Mouse (Mus musculus) neural tube, embryonic 14.5 days (tissue): ENCODE results near the gene Pcbd1. TPM values are rescaled to one million over a fixed set of nuclear protein-coding genes. Genes with fewer than 3 reads are reported as not detected.

Experiments
- ATAC-seq: fragments of 200-750 bp; cut with Nextera tagmentation; 2 replicates; pipeline ENCODE4 v1.8.0; 2017; ENCODE audit warnings: low read depth, mild to moderate bottlenecking, moderate TSS enrichment, moderate library complexity
- H3K27ac ChIP-seq: fragments of 300-500 bp; sonication (generic); 2 replicates; pipeline ENCODE4 v1.5.1; 2014; ENCODE audit warnings: low read depth, mild to moderate bottlenecking, control low read depth, low read length, moderate library complexity, mixed read lengths
- H3K27me3 ChIP-seq: fragments of 300-500 bp; sonication (generic); 2 replicates; pipeline ENCODE4 v1.6.1; 2014; ENCODE audit warnings: low read length; ENCODE audit not compliant: control insufficient read depth, insufficient read depth
- H3K36me3 ChIP-seq: fragments of 300-500 bp; sonication (generic); 2 replicates; pipeline ENCODE4 v1.6.1; 2014; ENCODE audit warnings: low read length, mixed read lengths; ENCODE audit not compliant: control insufficient read depth, insufficient read depth
- H3K4me1 ChIP-seq: fragments of 300-500 bp; sonication (generic); 2 replicates; pipeline ENCODE4 v1.6.1; 2014; ENCODE audit warnings: low read length; ENCODE audit not compliant: control insufficient read depth, insufficient read depth
- H3K4me2 ChIP-seq: fragments of 300-500 bp; sonication (generic); 2 replicates; pipeline ENCODE4 v1.6.1; 2014; ENCODE audit warnings: mild to moderate bottlenecking, low read depth, low read length, control low read depth
- H3K4me3 ChIP-seq: fragments of 300-500 bp; sonication (generic); 2 replicates; pipeline ENCODE4 v1.5.1; 2014; ENCODE audit warnings: low read depth, low read length, control low read depth, mixed read lengths
- H3K9ac ChIP-seq: fragments of 300-500 bp; sonication (generic); replicated peaks from 2 replicates; pipeline ENCODE4 v1.6.1; 2014; ENCODE audit warnings: low read depth, mild to moderate bottlenecking, control low read depth, low read length, mixed read lengths
- H3K9me3 ChIP-seq: fragments of 300-500 bp; sonication (generic); 2 replicates; pipeline ENCODE4 v1.6.1; 2016; ENCODE audit warnings: low read length; ENCODE audit not compliant: control insufficient read depth
- WGBS: fragments of 180-500 bp; shearing (Covaris S2); extraction: QIAGEN DNeasy Blood & Tissue Kit; methylation state at CpG from one replicate; pipeline ENCODE4 v1.1.7; 2014; 5-methylcytosine and 5-hydroxymethylcytosine counted together
- polyA plus RNA-seq: library from polyadenylated mRNA; unstranded; fragments of >200 nt; fragmentation: Nextera tagmentation; extraction: Ambion mirVana; gene quantifications from 2 replicates; pipeline ENCODE4 v1.2.1, GENCODE M21; 2014

Gene Pcbd1
- polyA plus RNA-seq, 1 experiment from 2014 or later = 51.2 TPM

DNA sequence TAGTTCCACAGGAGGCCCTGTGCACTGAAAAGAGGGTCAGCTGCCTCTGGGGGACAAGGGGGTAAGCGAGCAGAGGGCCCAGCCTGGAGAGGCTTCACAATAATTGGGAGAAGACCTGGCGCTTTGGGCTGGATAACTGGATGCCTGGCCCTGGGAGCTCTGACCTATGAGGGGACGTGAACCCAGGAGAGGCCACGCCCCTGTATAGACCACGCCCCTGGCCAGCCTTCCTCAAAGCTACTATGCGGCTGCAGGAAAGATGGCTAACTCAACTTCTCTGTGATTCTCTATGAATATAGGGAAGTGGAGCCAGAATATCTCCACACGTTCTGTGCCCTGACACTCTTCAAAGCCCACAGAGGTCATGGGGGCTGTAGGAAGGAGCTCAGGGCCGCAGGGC lies 24.5 kb upstream of the Pcbd1 start:
- 16% methylated on average over 8 of the region's 8 CpGs for WGBS
- Histone ChIP-seq H3K9me3 (no peaks in the 10 kb centered on the region), H3K36me3 (no peaks in the 10 kb centered on the region), H3K4me3 (no peak overlapping the region), H3K4me2 (no peak overlapping the region), H3K27ac (no peak overlapping the region), H3K4me1 (peaks cover 12% of the 10 kb centered on the region; the same call in 1 of the 2 replicates), H3K27me3 (no peaks in the 10 kb centered on the region), H3K9ac (no peak overlapping the region)
- no peak for ATAC-seq

GRCm38 (mm10) chr10:61065287-61066005 lies 23.7 kb upstream of the Pcbd1 start:
- Histone ChIP-seq H3K4me2 (no peak overlapping the region), H3K9me3 (no peaks in the 10 kb centered on the region), H3K36me3 (no peaks in the 10 kb centered on the region), H3K4me3 (no peak overlapping the region), H3K27me3 (no peaks in the 10 kb centered on the region), H3K4me1 (peaks cover 9% of the 10 kb centered on the region; the same call in 1 of the 2 replicates), H3K27ac (no peak overlapping the region), H3K9ac (no peak overlapping the region)
- ATAC-seq = no peak
- WGBS = 59% methylated on average over 13 of the region's 13 CpGs

DNA sequence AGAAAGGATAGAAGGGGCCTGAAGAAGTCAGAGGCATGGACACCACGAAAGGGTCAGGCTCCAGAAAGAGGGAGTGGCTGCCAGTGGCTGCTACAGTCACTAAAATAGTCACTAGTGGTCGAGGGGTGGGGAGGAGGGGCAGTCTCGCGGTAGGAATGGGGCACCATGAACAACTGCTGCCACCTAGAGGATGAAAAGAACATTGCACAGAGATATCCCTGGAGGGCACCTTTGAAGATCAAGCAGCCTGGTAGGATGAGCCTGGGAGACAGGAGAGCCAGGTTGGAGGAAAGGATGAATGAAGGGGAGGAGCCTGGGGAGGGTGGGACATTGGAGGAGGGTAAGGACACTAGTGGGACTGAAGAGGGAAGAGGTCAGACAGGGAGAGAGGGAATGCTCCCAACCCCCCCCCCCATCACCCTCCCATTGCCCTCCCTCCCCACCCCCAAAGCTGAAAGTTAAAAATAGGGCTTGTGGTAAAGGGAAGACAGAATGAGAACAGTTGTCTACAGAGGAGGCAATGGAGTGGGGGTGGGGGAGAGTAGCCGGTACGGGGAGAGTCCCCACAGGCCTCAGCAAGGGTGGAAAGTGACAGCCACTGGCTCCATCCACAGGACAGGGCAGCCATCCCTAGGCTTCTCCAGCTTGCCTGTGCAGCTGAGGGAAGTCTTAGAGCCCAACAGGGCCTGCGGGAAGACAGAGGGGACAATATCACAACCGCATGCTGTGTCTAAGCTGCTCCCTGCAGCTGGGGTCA lies 20.5 kb upstream of the Pcbd1 start:
- H3K9me3 ChIP-seq = no peaks in the 10 kb centered on the region
- H3K9ac ChIP-seq = no peak overlapping the region
- H3K4me3 ChIP-seq = no peak overlapping the region
- no peaks in the 10 kb centered on the region for H3K36me3 ChIP-seq
- ATAC-seq = no peak; the same call in 1 of the 2 replicates
- no peaks in the 10 kb centered on the region for H3K27me3 ChIP-seq
- H3K4me2 ChIP-seq = no peak overlapping the region
- WGBS = 3% methylated on average over 8 of the region's 8 CpGs
- H3K4me1 ChIP-seq = peaks cover 9% of the 10 kb centered on the region; the same call in 1 of the 2 replicates
- H3K27ac ChIP-seq = no peak overlapping the region

DNA sequence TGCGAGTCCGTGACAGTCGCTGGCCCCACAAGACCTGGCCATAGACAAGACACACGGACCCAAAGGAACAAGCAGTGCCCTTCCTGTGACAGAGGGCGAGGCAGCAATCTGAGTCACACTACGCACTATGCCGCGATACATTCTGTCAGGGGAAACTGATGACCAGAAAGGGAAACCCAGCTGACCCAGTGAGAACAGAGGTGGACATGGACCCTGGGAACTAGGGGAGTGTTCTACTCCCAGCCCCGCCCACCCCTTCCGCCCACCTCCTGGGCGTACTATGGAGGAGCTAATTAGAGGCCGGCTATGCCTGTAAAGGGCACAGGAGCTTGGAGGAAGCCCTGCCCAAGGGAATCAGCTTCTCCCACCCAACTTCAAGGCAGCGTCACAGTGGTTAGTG lies 19.9 kb upstream of the Pcbd1 start:
- Histone ChIP-seq H3K27me3 (no peaks in the 10 kb centered on the region), H3K4me2 (peak overlapping the region; percentile 23; the same call in 1 of the 2 replicates), H3K9ac (no peak overlapping the region), H3K36me3 (no peaks in the 10 kb centered on the region), H3K27ac (no peak overlapping the region), H3K4me3 (no peak overlapping the region), H3K4me1 (peaks cover 9% of the 10 kb centered on the region; the same call in 1 of the 2 replicates), H3K9me3 (no peaks in the 10 kb centered on the region)
- 5% methylated on average over 13 of the region's 13 CpGs for WGBS
- ATAC-seq = peak; percentile 26; the same call in 1 of the 2 replicates

DNA sequence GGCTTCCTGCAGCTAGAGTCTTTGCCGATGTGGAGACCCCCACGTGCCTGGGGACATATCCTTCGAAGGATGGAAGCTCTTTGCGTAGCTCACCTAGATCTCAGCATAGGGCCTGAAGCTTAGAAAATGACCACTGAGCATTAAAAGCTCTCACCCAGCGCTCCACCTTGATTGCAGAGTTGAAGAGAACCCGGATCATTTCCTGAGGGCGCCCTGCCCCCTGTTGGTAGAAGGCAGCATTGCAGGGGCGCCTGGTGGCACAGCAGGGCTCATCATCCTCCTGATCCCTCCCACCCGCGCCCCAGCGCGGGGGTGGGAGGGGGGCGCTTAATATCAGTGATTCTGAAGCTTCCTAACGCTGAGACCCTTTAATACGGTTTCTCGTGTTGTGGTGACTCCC lies 16.8 kb upstream of the Pcbd1 start:
- no peaks in the 10 kb centered on the region for H3K27me3 ChIP-seq
- no peaks in the 10 kb centered on the region for H3K9me3 ChIP-seq
- H3K9ac ChIP-seq = no peak overlapping the region
- H3K36me3 ChIP-seq = no peaks in the 10 kb centered on the region
- H3K4me1 ChIP-seq = peaks cover 9% of the 10 kb centered on the region; the same call in 1 of the 2 replicates
- H3K4me2 ChIP-seq = no peak overlapping the region
- ATAC-seq = no peak
- WGBS = 14% methylated on average over 16 of the region's 16 CpGs
- H3K27ac ChIP-seq = no peak overlapping the region
- H3K4me3 ChIP-seq = no peak overlapping the region

- no peak overlapping the region for H3K4me2 ChIP-seq
- H3K36me3 ChIP-seq = no peaks in the 10 kb centered on the region
- no peak for ATAC-seq
- no peak overlapping the region for H3K4me3 ChIP-seq
- no peak overlapping the region for H3K27ac ChIP-seq
- no peaks in the 10 kb centered on the region for H3K9me3 ChIP-seq
- WGBS = 6% methylated on average over 1 of the region's 1 CpGs
- H3K9ac ChIP-seq = no peak overlapping the region
- H3K27me3 ChIP-seq = no peaks in the 10 kb centered on the region
- H3K4me1 ChIP-seq = peaks cover under 1% of the 10 kb centered on the region; the same call in 1 of the 2 replicates
Observed at GRCm38 (mm10) chr10:61074643-61075042, 14.5 kb upstream of the Pcbd1 start.

DNA sequence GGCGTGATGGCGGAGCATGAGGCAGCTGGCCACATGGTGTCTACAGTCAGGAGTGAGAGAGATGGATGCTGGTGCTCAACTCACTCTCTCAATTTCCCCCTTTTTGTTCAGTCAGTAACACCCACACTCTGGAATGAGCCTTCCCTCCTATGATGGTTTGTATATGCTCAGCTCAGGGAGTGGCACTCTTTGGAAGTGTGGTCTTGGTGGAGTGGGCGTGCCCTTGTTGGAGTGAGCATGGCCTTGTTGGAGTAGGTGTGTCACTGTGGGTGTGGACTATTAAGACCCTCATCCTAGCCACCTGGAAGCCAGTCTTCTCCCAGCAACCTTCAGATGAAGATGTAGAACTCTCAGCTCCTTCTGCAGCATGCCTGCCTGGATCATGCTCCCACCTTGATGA lies 13.5 kb upstream of the Pcbd1 start:
- Histone ChIP-seq H3K36me3 (no peaks in the 10 kb centered on the region), H3K27ac (no peak overlapping the region), H3K4me3 (no peak overlapping the region), H3K27me3 (no peaks in the 10 kb centered on the region), H3K4me2 (no peak overlapping the region), H3K9ac (no peak overlapping the region), H3K9me3 (no peaks in the 10 kb centered on the region), H3K4me1 (no peaks in the 10 kb centered on the region)
- WGBS = 95% methylated on average over 3 of the region's 3 CpGs
- no peak for ATAC-seq

DNA sequence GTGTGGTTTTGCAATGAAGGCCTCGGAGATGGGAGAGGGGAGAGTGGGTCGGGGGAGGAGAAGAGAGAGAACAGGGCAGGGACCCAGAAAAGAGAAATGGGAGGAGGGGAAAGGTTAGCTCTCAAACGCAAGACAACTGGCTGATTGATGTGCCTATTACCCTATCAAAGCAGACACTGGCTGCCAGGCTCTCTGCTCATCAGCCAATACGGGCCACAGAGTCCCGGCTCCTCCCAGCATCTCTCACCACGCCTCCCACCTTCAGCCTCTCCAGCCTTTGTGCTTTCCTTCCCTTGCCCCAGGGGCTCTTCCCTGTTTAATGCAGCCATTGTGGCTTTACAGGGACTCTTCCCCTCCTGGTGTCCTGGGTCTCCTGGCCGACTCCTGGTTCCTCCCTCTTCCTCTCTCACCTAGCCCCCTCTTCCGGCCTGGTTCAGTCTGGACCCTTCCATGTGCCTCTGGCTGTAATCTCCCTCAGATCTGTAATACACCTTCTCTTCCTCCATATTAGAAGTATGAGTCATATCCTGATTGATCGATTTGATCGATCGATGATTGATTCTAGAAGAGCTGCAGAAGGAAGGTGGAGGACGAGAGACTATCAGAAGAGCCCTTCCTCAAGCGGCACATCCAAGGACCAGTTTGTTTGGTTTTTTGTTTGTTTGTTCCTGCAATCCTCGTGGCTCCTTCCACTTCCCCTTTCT lies 8.8 kb upstream of the Pcbd1 start:
- H3K4me1 ChIP-seq = no peaks in the 10 kb centered on the region
- peak; percentile 97 for ATAC-seq
- 0 out of 2 replicates have a peak overlapping the region, but pooled peaks have one; percentile 17 for H3K9ac ChIP-seq
- H3K36me3 ChIP-seq = no peaks in the 10 kb centered on the region
- H3K4me2 ChIP-seq = peak overlapping the region; percentile 16
- H3K27ac ChIP-seq = peak overlapping the region; percentile 55
- no peak overlapping the region for H3K4me3 ChIP-seq
- no peaks in the 10 kb centered on the region for H3K9me3 ChIP-seq
- WGBS = 36% methylated on average over 14 of the region's 14 CpGs
- H3K27me3 ChIP-seq = no peaks in the 10 kb centered on the region

DNA sequence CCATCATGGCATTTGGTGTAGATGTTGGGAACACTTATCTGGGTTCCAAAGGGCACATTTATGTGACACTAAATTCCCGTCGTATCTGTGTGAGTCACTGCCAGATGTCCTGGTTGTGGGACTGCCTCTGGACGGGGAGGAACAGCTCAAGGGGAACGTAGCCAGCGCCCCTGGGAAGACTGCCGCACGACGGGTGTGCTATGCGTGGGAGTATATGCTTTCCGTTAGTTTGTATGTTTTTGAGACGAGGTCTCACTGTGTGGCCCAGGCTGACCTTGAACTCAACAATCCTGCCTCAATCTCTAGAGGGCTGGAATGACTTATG lies 8.2 kb upstream of the Pcbd1 start:
- Histone ChIP-seq H3K36me3 (no peaks in the 10 kb centered on the region), H3K27me3 (no peaks in the 10 kb centered on the region), H3K27ac (no peak overlapping the region; the same call in 1 of the 2 replicates), H3K9me3 (no peaks in the 10 kb centered on the region), H3K4me3 (no peak overlapping the region), H3K4me1 (no peaks in the 10 kb centered on the region), H3K9ac (no peak overlapping the region), H3K4me2 (peak overlapping the region; percentile 16)
- WGBS = 68% methylated on average over 11 of the region's 11 CpGs
- ATAC-seq = no peak
